ENCODE assay signal across 8 mouse cellular contexts in genomic region chr1:134053207-134053606, GRCm38 (mm10). TPM values are rescaled to one million over a fixed set of nuclear protein-coding genes. Genes with fewer than 3 reads are reported as not detected.
DNase-seq lines count a peak whose midpoint lies in the region; ATAC-seq lines count a peak whose summit lies in the region.
"Had no signal": no experiment of that assay in that cellular context is flagged by ENCODE, and none has a peak within 500 bp of the region (broad histone marks: within the 10 kb centered on the region; RNA-seq: fewer than 3 reads in every experiment).

No protein-coding gene starts in this region.

- H3K9me3 ChIP-seq in midbrain, embryonic 14.5 days (ENCODE audit: control insufficient read depth, low read length) = no peaks in the 10 kb centered on the region

- H3K27ac ChIP-seq in midbrain, embryonic 14.5 days (replicated peaks; ENCODE audit: low read depth, low read length) = no peak overlapping the region

- ATAC-seq in midbrain, embryonic 14.5 days (ENCODE audit: low FRiP score, low TSS enrichment) = no peak

- H3K27me3 ChIP-seq in midbrain, embryonic 14.5 days (ENCODE audit: control insufficient read depth, insufficient read depth, low read length) = no peaks in the 10 kb centered on the region

- peak; percentile 85 to 95 for DNase-seq in adrenal gland, adult (ENCODE audit: inconsistent age in 2 of 2, low spot score in 1 of 2)
- DNase-seq in cerebellum, postnatal 25 days = peak; percentile 86 to 92
- peak; percentile 82 to 92 for DNase-seq in frontal cortex, postnatal 36 days (ENCODE audit: low spot score in 2 of 2)
- DNase-seq in induced T-regulatory cell, adult 2 months (ENCODE audit: low read depth) = peak; percentile 91
- peak; percentile 89 to 91 for DNase-seq in left cerebral cortex, postnatal 25 days (ENCODE audit: low spot score in 2 of 2)
- DNase-seq in midbrain, embryonic 14.5 days = peak; percentile 89
- peak; percentile 87 to 92 for DNase-seq in spleen, postnatal 10 days (ENCODE audit: low spot score in 2 of 2)

- 8% methylated on average over 6 of the region's 6 CpGs for WGBS in midbrain, embryonic 14.5 days

- H3K36me3 ChIP-seq in midbrain, embryonic 14.5 days (ENCODE audit: control insufficient read depth, insufficient read depth, low read length) = no peaks in the 10 kb centered on the region

- no peak overlapping the region for H3K9ac ChIP-seq in midbrain, embryonic 14.5 days (replicated peaks; ENCODE audit: low read length)

- no peaks in the 10 kb centered on the region for H3K4me1 ChIP-seq in midbrain, embryonic 14.5 days (ENCODE audit: control insufficient read depth, insufficient read depth, low read length)

- no peak overlapping the region for H3K4me2 ChIP-seq in midbrain, embryonic 14.5 days (ENCODE audit: low read length)

- intact Hi-C loops in left cerebral cortex, postnatal 25 days (cut with DNase I) = loop anchor here (1.0 to 10.0 kb wide), 2 partner anchors 53 to 362 kb away; partner anchors contain the start of gene Adipor1

- H3K4me3 ChIP-seq in midbrain, embryonic 14.5 days (replicated peaks; ENCODE audit: low read depth, low read length) = no peak overlapping the region
- H3K4me3 ChIP-seq: myocyte had no signal

RNA-seq across cellular contexts. Expression of gene Fmod, which starts 16.2 kb away (rescaled TPM):
- 10 to 100 TPM; 17.0 to 22.0 TPM for total RNA-seq in left cerebral cortex, postnatal 25 days (2021)
- polyA plus RNA-seq in midbrain, embryonic 14.5 days (2014; fragmentation: Nextera tagmentation; extraction: Ambion mirVana) = 0.31 and 6.4 TPM in 2 replicates

RNA-seq across cellular contexts. Expression of gene Btg2, which starts 25.7 kb away (rescaled TPM):
- total RNA-seq in left cerebral cortex, postnatal 25 days (2021) = 10 to 100 TPM; 15.1 to 29.0 TPM
- polyA plus RNA-seq in midbrain, embryonic 14.5 days (2014; fragmentation: Nextera tagmentation; extraction: Ambion mirVana) = 34.2 and 61.1 TPM in 2 replicates

RNA-seq across cellular contexts. Expression of gene Chit1, which starts 57.8 kb away (rescaled TPM):
- not detected for total RNA-seq in left cerebral cortex, postnatal 25 days (2021)
- polyA plus RNA-seq in midbrain, embryonic 14.5 days (2014; fragmentation: Nextera tagmentation; extraction: Ambion mirVana) = 0.26 TPM in 1 of 2 replicates, not detected in the other
